Mouse (Mus musculus) liver, embryonic 13.5 days (tissue): ENCODE results near the gene Ampd2. TPM values are rescaled to one million over a fixed set of nuclear protein-coding genes. Genes with fewer than 3 reads are reported as not detected.
A peak's percentile ranks its signal among the peaks of the same experiment; 100 is the strongest.

ENCODE experiments used
- ATAC-seq: fragments of 200-750 bp; cut with Nextera tagmentation; 2 replicates; pipeline ENCODE4 v1.8.0; 2017; ENCODE audit warnings: low read depth, mild to moderate bottlenecking, moderate number of reproducible peaks, moderate library complexity
- DNase-seq: peaks from one replicate; pipeline ENCODE4 v3.0.0; 2022
- H3K27ac ChIP-seq: fragments of 300-500 bp; sonication (generic); 2 replicates; pipeline ENCODE4 v1.5.1; 2015; ENCODE audit warnings: moderate library complexity, mild to moderate bottlenecking, inconsistent platforms
- H3K27me3 ChIP-seq: fragments of 300-500 bp; sonication (generic); 2 replicates; pipeline ENCODE4 v1.6.1; 2015; ENCODE audit warnings: mild to moderate bottlenecking, inconsistent platforms
- H3K36me3 ChIP-seq: fragments of 300-500 bp; sonication (generic); 2 replicates; pipeline ENCODE4 v1.6.1; 2015; ENCODE audit warnings: mild to moderate bottlenecking, inconsistent platforms
- H3K4me1 ChIP-seq: fragments of 300-500 bp; sonication (generic); replicated peaks from 2 replicates; pipeline ENCODE4 v1.6.1; 2015; ENCODE audit warnings: inconsistent platforms
- H3K4me2 ChIP-seq: fragments of 300-500 bp; sonication (generic); 2 replicates; pipeline ENCODE4 v1.6.1; 2015; ENCODE audit warnings: inconsistent platforms, mild to moderate bottlenecking, moderate library complexity
- H3K4me3 ChIP-seq: fragments of 300-500 bp; sonication (generic); replicated peaks from 2 replicates; pipeline ENCODE4 v1.5.1; 2015; ENCODE audit warnings: mild to moderate bottlenecking, inconsistent platforms
- H3K9ac ChIP-seq: fragments of 300-500 bp; sonication (generic); 2 replicates; pipeline ENCODE4 v1.6.1; 2015; ENCODE audit warnings: mild to moderate bottlenecking, inconsistent platforms
- H3K9me3 ChIP-seq: fragments of 300-500 bp; sonication (generic); replicated peaks from 2 replicates; pipeline ENCODE4 v1.6.1; 2016; ENCODE audit warnings: inconsistent platforms
- WGBS: fragments of 180-500 bp; shearing (Covaris S2); methylation state at CpG from one replicate; pipeline ENCODE4 v1.1.7; 2015; ENCODE audit not compliant: insufficient replicate concordance; 5-methylcytosine and 5-hydroxymethylcytosine counted together
- polyA plus RNA-seq: library from polyadenylated mRNA; unstranded; fragments of >200 nt; fragmentation: Nextera tagmentation; extraction: Ambion mirVana; gene quantifications from 2 replicates; pipeline ENCODE4 v1.2.1, GENCODE M21; 2015

Ampd2 gene
- 46.0 and 48.2 TPM in 2 replicates for polyA plus RNA-seq

DNA sequence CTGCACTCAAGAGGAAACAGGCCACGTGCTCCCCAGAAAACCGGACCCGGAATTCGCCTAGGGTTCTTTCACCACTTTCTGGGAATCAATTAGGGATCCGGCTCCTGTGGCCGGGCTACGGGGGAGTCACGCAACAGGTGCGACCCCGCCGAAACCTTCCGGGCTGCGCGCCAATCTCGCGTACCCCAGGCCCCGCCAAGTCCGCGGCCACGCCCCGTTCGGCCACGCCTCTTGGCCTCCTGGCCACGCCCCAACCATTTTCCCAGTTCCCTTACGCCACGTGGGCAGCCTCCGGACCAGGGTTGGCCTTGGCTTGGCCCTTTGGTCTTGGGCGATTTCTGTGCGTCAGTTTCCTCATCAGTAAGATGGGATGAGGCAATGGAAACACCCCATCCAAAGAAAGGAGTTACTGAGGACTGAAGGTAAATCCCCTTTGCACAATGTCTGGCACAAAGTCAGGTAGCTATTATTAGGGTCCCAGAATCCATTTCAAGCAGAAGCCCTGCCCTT is at the start of gene Ampd2:
Ampd2 (minus strand) TSS at position 182 of the 510 bp plus-strand sequence.
- ATAC-seq (peak; percentile 51), DNase-seq (peak; percentile 85)
- H3K9me3 ChIP-seq = no peaks in the 10 kb centered on the region
- H3K27ac ChIP-seq = peak within 1 kb of the TSS; percentile 90
- H3K36me3 ChIP-seq = peaks cover 16% of the 10 kb centered on the region
- H3K4me2 ChIP-seq = peak within 1 kb of the TSS; percentile 99
- peaks cover 84% of the 10 kb centered on the region for H3K4me1 ChIP-seq
- H3K27me3 ChIP-seq = no peaks in the 10 kb centered on the region
- H3K9ac ChIP-seq = peak within 1 kb of the TSS; percentile 96
- H3K4me3 ChIP-seq = peak within 1 kb of the TSS; percentile 89
- WGBS = under 1% methylated on average over 29 of the region's 29 CpGs

DNA sequence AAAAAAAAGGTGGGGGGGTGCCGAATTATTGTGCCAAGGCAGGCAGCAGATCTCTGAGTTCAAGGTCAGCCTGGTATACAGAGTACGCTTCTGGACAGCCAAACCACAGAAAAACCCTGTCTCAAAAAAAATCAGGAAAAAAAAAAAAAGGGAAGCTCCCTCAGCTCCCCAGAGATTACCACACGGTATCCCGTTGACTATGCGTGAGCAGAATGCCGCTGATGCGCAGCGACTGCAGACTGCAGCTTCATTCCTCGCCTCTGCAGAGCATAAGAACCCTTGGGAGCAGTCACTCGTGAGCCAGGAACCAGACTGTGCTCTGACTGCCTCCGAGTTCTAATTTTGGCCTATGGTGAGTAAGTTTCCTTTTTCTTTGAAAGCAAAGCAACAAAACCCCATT is 48.2 kb upstream of the Ampd2 start:
- peaks cover 74% of the 10 kb centered on the region for H3K4me1 ChIP-seq
- DNase-seq = no peak

DNA sequence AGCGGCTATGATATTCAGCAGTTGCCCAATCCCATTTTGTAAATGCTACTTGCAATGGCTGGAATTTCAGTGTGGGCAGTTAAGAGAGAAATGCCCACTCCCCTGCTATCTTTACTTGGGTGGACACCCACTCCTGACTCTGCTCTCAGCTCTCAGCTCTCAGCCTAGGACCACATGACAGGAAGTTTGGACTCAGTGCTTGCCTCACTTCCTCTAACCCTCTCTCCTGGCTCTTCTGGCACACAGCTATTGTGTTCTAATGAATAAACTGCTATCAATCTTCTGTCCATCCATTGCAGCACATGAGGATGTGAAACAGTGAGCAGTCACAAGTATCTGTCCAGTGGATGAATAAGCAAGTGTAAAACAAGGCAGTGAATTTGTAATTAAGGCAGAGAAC is 46.0 kb upstream of the Ampd2 start:
- DNase-seq = no peak
- Histone ChIP-seq H3K4me3 (no peak overlapping the region), H3K9ac (no peak overlapping the region), H3K4me2 (no peak overlapping the region), H3K4me1 (peaks cover 82% of the 10 kb centered on the region), H3K9me3 (no peaks in the 10 kb centered on the region), H3K27me3 (no peaks in the 10 kb centered on the region), H3K36me3 (peaks cover 9% of the 10 kb centered on the region), H3K27ac (0 out of 2 replicates have a peak overlapping the region, but pooled peaks have one; percentile 49)
- no peak for ATAC-seq
- WGBS = 81% methylated on average over 1 of the region's 1 CpGs

More for the DNA sequence above, 48.2 kb upstream of the Ampd2 start:
- no peak overlapping the region for H3K4me2 ChIP-seq
- H3K9me3 ChIP-seq = no peaks in the 10 kb centered on the region
- H3K27me3 ChIP-seq = no peaks in the 10 kb centered on the region
- WGBS = 48% methylated on average over 11 of the region's 11 CpGs
- no peak overlapping the region for H3K9ac ChIP-seq
- no peak overlapping the region for H3K4me3 ChIP-seq
- H3K27ac ChIP-seq = no peak overlapping the region; the same call in 1 of the 2 replicates
- no peak for ATAC-seq
- peaks cover 14% of the 10 kb centered on the region for H3K36me3 ChIP-seq

DNA sequence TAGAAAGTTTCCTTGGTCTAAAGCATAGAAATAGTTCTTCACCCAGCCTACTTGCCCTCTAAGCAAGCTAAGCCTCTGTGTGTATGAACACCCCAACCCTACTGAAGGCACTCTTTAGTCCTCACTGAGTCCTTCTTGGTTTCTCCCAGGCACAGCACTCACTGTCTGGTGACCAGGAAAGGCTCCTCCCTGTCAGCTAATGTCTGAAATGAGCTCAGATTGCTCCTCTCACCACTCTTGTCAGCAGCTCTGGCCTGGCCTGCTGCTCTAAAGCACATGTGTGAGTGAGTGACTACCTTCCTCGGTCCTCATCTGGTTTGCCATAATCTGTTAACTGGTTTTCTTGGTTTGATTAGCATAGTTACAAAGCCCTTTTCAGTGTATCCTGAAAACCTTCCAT is 45.4 kb upstream of the Ampd2 start:
- H3K27me3 ChIP-seq = no peaks in the 10 kb centered on the region
- no peak overlapping the region for H3K4me2 ChIP-seq
- DNase-seq (no peak), ATAC-seq (no peak)
- peak overlapping the region; percentile 49 for H3K27ac ChIP-seq
- H3K4me1 ChIP-seq = peaks cover 85% of the 10 kb centered on the region
- H3K36me3 ChIP-seq = peaks cover 2% of the 10 kb centered on the region
- H3K4me3 ChIP-seq = no peak overlapping the region
- WGBS = 68% methylated on average over 1 of the region's 1 CpGs
- H3K9me3 ChIP-seq = no peaks in the 10 kb centered on the region
- H3K9ac ChIP-seq = peak overlapping the region; percentile 36

DNA sequence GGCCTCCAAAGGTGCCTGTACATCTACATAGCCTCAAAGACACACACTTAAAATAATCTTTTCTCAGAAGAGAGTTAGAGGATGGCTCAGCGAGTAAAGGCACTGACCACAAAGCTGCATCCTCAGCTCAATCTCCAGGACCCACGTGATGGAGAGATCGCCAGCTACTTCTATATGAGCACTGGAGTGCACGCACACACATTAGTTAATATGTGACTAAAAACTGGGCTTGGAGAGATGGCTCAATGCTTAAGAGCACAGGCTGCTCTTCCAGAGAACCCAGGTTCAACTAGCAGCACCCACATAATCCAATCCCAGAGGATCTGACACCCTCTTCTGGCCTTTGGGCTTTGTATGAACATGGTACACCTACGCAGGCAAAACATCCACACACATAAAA is 44.8 kb upstream of the Ampd2 start:
- WGBS = 82% methylated on average over 5 of the region's 5 CpGs
- peak overlapping the region; percentile 49 for H3K27ac ChIP-seq
- no peaks in the 10 kb centered on the region for H3K9me3 ChIP-seq
- no peak overlapping the region for H3K4me3 ChIP-seq
- no peaks in the 10 kb centered on the region for H3K27me3 ChIP-seq
- no peaks in the 10 kb centered on the region for H3K36me3 ChIP-seq
- ATAC-seq = no peak
- DNase-seq = no peak
- 0 out of 2 replicates have a peak overlapping the region, but pooled peaks have one; percentile 6 for H3K9ac ChIP-seq
- H3K4me1 ChIP-seq = peaks cover 89% of the 10 kb centered on the region
- H3K4me2 ChIP-seq = peak overlapping the region; percentile 10

DNA sequence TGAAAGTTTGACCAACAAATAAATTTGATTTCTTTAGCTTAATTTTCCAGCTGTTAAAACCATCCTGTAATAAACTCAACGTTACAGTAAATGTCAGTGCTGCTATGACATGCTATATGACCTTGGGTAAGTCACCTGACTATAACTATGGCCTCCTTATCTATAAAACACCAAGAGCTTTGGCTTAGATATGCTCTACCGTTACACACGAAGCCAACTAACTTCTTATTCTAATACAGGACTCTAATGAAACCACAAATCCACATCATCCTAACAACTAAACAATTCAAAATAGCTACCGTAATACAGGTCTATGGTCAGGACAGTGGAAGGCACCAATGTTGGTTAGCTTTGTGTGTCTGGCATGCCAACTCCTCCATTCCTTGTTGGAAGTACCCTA is 43.4 kb upstream of the Ampd2 start:
- Histone ChIP-seq H3K36me3 (0 out of 2 replicates have a peak, but pooled peaks cover 1% of the 10 kb centered on the region), H3K27ac (peak overlapping the region; percentile 84), H3K4me3 (0 out of 2 replicates have a peak overlapping the region, but pooled peaks have one; percentile 2), H3K27me3 (no peaks in the 10 kb centered on the region), H3K9me3 (no peaks in the 10 kb centered on the region), H3K4me1 (peaks cover 92% of the 10 kb centered on the region), H3K4me2 (peak overlapping the region; percentile 53), H3K9ac (peak overlapping the region; percentile 46)
- WGBS = 27% methylated on average over 4 of the region's 4 CpGs
- ATAC-seq (peak; percentile 85), DNase-seq (no peak)

DNA sequence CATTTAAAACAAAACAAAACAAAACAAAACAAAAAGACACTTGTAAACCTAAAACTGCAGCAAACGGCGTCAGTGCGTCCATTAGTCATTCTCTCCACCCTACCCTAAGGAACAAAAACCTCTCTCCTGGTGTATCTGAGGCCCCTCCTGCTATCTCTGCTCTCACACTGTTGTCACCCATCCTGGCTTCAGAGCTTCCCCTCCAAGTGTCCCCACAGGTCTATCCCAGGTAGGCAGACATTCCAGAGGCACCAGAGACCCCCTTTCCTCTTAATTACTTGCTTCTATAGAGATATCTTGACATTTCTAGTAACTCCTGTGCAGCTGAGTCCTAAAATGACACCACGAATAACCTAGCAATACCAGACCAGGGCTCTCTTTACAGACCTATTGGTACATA is 42.9 kb upstream of the Ampd2 start:
- peak overlapping the region; percentile 84 for H3K27ac ChIP-seq
- H3K9ac ChIP-seq = peak overlapping the region; percentile 46
- peaks cover 92% of the 10 kb centered on the region for H3K4me1 ChIP-seq

DNA sequence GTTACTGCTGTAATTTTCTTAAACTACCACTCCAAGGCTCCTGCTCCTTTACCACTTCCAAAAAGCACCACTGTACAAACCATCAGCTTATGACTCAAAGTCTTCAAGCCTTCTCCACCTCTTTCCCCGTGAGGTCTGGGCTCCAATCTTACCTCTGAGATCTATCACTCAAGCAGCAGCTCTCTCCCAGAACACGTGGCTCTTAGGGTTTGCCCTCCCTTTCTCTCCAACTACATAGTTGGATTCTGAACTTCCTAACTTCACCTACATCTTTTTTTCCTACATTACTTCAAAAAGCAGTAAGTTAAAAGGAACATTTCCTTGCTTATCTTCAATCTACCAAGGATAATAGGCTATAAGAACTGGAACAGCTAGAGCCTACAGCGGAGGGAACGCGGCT is 42.1 kb upstream of the Ampd2 start:
- DNase-seq (no peak), ATAC-seq (no peak)
- H3K9me3 ChIP-seq = no peaks in the 10 kb centered on the region
- H3K4me3 ChIP-seq = no peak overlapping the region
- 61% methylated on average over 5 of the region's 5 CpGs for WGBS
- H3K9ac ChIP-seq = peak overlapping the region; percentile 46
- no peaks in the 10 kb centered on the region for H3K27me3 ChIP-seq
- H3K4me1 ChIP-seq = peaks cover 91% of the 10 kb centered on the region
- H3K36me3 ChIP-seq = peaks cover 6% of the 10 kb centered on the region
- peak overlapping the region; percentile 84 for H3K27ac ChIP-seq
- H3K4me2 ChIP-seq = peak overlapping the region; percentile 53

More for the DNA sequence above, 42.9 kb upstream of the Ampd2 start:
- H3K9me3 ChIP-seq = no peaks in the 10 kb centered on the region
- WGBS = 36% methylated on average over 4 of the region's 4 CpGs
- no peak overlapping the region for H3K4me3 ChIP-seq
- peak overlapping the region; percentile 53 for H3K4me2 ChIP-seq
- peak; percentile 86 for ATAC-seq
- no peaks in the 10 kb centered on the region for H3K27me3 ChIP-seq
- peak; percentile 32 for DNase-seq
- 0 out of 2 replicates have a peak, but pooled peaks cover 4% of the 10 kb centered on the region for H3K36me3 ChIP-seq

DNA sequence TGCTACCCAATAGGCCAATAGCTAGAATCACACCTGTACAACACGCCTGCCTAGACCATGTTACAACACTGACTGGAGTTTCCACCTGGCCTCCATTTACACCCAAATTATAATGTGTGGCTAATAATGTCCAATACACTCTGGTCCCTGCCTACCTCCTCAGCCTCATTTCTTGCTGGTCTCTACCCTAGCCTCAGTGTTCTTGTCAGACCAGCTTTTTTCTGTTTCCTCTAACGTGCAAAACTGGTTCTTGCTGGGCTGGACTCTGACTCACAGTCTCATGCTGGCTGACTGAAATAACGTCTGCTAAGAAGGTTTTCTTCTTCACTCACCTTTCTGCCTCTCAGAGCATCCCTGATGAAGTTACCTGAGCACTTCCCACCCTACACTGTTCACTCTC is 39.9 kb upstream of the Ampd2 start:
- Histone ChIP-seq H3K4me1 (peaks cover 79% of the 10 kb centered on the region), H3K4me3 (no peak overlapping the region), H3K9ac (no peak overlapping the region), H3K27ac (no peak overlapping the region), H3K4me2 (no peak overlapping the region), H3K27me3 (no peaks in the 10 kb centered on the region), H3K36me3 (peaks cover 22% of the 10 kb centered on the region), H3K9me3 (no peaks in the 10 kb centered on the region)
- ATAC-seq (no peak), DNase-seq (no peak)
- WGBS = 86% methylated on average over 3 of the region's 3 CpGs

DNA sequence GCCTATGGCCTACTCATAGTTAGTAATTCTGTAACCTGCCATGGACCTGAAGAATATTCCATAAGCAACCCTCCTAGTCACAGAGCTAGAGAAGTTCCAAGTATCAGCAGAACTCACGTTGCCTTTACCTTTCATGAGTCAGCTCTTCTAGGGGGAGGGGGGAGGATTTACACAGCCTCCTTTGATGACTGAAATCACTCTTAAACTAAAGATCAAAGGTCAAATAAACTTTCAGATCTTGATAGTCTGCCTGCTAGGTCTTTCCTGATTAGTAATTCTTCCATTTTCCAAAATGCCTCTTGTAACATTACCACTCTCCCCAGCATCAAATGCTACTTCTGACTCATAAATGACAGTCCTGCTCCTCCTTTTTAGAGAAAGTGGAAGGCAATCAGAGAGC is 37.7 kb upstream of the Ampd2 start:
- ATAC-seq (no peak), DNase-seq (no peak)
- H3K4me2 ChIP-seq = no peak overlapping the region
- H3K36me3 ChIP-seq = peaks cover 41% of the 10 kb centered on the region
- H3K4me1 ChIP-seq = peaks cover 58% of the 10 kb centered on the region
- H3K9me3 ChIP-seq = no peaks in the 10 kb centered on the region
- H3K27ac ChIP-seq = 0 out of 2 replicates have a peak overlapping the region, but pooled peaks have one; percentile 0
- no peak overlapping the region for H3K4me3 ChIP-seq
- no peaks in the 10 kb centered on the region for H3K27me3 ChIP-seq
- 30% methylated on average over 1 of the region's 1 CpGs for WGBS
- H3K9ac ChIP-seq = no peak overlapping the region

DNA sequence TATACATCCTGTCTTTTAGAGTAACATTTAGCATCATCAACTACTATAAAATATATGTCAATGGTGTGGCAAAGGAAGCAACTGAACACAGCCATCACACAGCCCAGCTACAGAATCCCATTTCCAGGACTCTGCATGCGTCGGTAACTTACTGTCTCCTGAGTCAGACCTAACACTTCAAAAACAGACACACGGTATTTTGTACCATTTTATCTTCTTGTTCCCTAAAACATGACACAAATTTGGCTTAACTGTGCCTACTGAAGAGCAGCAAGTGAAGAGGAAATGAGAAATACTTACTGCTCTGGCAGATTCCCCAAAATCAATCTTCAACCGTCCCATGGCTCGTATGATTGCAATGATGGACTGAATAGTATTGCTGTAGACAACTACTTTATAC is 36.8 kb upstream of the Ampd2 start:
- 81% methylated on average over 5 of the region's 5 CpGs for WGBS
- Histone ChIP-seq H3K27ac (no peak overlapping the region), H3K27me3 (no peaks in the 10 kb centered on the region), H3K4me3 (no peak overlapping the region), H3K4me1 (peaks cover 50% of the 10 kb centered on the region), H3K4me2 (no peak overlapping the region), H3K36me3 (peaks cover 50% of the 10 kb centered on the region), H3K9me3 (no peaks in the 10 kb centered on the region), H3K9ac (no peak overlapping the region)
- ATAC-seq (no peak), DNase-seq (no peak)

DNA sequence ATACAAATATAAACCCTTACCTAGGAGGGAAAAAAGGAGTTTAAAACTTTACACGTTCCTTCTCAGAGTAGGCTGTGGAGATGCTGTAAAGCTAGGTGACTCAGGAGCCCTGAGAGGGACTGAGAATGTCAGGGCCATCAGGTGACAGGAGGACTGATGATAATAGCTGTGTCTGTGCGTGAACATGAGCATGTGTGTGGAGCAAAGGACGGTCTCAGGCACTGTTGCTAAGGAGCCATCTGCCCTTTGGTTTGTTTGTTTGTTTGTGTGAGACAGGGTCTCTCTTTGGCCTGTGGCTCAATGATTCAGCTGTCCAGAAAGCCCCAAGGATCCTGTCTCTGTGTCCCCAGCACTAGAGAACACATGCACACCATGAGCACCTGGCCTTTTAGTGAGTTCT is 34.6 kb upstream of the Ampd2 start:
- Histone ChIP-seq H3K4me3 (no peak overlapping the region), H3K9me3 (no peaks in the 10 kb centered on the region), H3K4me1 (peaks cover 33% of the 10 kb centered on the region), H3K9ac (no peak overlapping the region), H3K4me2 (no peak overlapping the region), H3K27me3 (no peaks in the 10 kb centered on the region), H3K36me3 (peaks cover 68% of the 10 kb centered on the region), H3K27ac (no peak overlapping the region)
- no peak for ATAC-seq
- 79% methylated on average over 3 of the region's 3 CpGs for WGBS
- no peak for DNase-seq
